Mouse (Mus musculus): ENCODE data around the gene Chac1.

DNA sequence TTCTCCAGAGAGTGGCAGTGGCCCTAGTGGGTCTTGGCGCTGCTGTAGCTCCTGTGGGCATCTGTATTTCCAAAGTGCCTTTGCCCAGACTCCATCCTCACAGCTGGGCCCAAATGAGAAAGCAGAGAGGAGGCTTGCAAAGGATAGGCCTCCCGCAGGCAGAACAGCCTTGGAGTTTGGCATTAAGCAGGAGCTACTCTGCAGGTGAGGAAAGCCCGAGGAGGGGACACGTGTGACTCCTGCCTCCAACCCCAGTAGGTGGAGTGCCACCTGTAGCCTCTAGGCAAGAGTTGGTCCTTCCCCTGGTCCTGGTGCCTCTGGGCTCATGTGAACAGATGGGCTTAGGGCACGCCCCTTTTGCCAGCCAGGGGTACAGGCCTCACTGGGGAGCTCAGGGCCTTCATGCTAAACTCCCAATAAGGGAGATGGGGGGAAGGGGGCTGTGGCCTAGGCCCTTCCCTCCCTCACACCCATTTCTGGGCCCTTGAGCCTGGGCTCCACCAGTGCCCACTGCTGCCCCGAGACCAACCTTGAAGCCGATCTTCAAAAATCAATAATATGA lies 16.0 kb upstream of the Chac1 start:
- TF ChIP-seq EP300 (optimal IDR thresholded peaks at IDR 0.05): no peak
- no peak for TF ChIP-seq CTCF (IDR thresholded peaks at IDR 0.05; ENCODE audit: low read depth)
